Comparison of ENCODE assay signal across 8 mouse cellular contexts in the genomic region with DNA sequence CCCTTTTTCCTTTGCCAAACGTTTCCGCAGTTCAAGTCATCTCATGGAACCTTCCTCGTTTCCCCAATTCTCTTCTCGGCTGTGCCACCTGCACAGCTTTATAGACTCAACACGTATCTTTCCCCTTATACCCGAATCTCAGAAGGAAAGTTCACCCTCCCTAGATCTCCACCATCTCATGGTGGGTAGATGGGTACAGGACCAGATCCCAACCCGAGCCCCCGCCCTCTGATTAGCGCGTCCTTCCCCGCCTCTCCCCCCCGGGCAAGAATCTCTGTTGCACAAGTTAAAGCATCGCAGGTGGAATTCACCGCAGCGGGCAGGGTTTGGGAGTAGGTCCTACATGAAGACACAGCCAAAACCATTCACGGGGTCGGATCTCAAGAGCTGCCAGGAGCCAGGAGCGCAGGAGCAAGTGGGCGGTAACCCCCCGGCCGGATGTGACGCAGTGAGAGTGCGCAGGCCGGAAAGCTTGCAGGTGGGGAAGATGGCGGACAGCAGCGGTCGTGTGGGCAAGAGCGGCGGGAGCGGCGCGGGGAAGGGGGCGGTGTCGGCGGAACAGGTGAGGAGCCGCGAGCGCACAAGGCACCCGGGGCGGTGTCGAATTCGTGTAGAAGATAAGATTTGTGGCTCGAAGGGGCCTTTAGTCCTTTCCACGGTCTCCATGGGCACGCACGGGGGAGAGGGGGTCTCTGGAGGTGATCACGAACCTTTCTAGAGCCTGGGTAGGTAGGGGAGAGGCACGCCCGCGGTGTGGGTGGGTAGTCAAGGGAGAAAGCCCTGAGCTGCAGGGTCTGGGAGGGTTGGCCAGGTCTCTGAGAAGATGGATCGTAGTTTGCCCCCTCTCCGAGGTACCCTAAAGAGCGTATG. TPM values are rescaled to one million over a fixed set of nuclear protein-coding genes. Genes with fewer than 3 reads are reported as not detected.
A peak's percentile ranks its signal among the peaks of the same experiment; 100 is the strongest.
DNase-seq lines count a peak whose midpoint lies in the region; ATAC-seq and TF ChIP-seq lines count a peak whose summit lies in the region.

A gene (minus strand): TSS at position 422 of the 870 bp plus-strand sequence.
A gene (plus strand): TSS at position 446 of the 870 bp plus-strand sequence.

- peak; percentile 81 for TF ChIP-seq POLR2A in small intestine, adult 2 months (IDR thresholded peaks at IDR 0.05; ENCODE audit: low read depth, low read length)

- peak within 1 kb of the TSS; percentile 73 for H3K4me3 ChIP-seq in embryonic facial prominence, embryonic 12.5 days
- H3K4me3 ChIP-seq in limb, embryonic 11.5 days (ENCODE audit: low read depth, low read length), result peak within 1 kb of the TSS; percentile 88
- H3K4me3 ChIP-seq in midbrain, embryonic 13.5 days (replicated peaks), result peak within 1 kb of the TSS; percentile 88
- H3K4me3 ChIP-seq in small intestine, adult 2 months (ENCODE audit: low read depth, low read length), result peak within 1 kb of the TSS; percentile 78

- DNase-seq in 3T3-L1 (ENCODE audit: low read depth, low spot score), result peak; percentile 91
- peak; percentile 96 to 97 for DNase-seq in adrenal gland, postnatal 36 days
- peak; percentile 99 for DNase-seq in heart, adult 11 months
- DNase-seq in kidney, adult 18-20 months, result peak; percentile 91
- DNase-seq in limb, embryonic 11.5 days (ENCODE audit: low spot score), result peak; percentile 96

- peaks cover 31% of the 10 kb centered on the region for H3K36me3 ChIP-seq in embryonic facial prominence, embryonic 12.5 days
- H3K36me3 ChIP-seq in limb, embryonic 11.5 days (ENCODE audit: control insufficient read depth, insufficient read depth, low read length), result peaks cover 11% of the 10 kb centered on the region
- peaks cover 34% of the 10 kb centered on the region for H3K36me3 ChIP-seq in midbrain, embryonic 13.5 days
- H3K36me3 ChIP-seq in small intestine, adult 2 months (ENCODE audit: control insufficient read depth, insufficient read depth, low read length), result peaks cover 22% of the 10 kb centered on the region

- H3K4me1 ChIP-seq in embryonic facial prominence, embryonic 12.5 days, result peaks cover 18% of the 10 kb centered on the region
- H3K4me1 ChIP-seq in limb, embryonic 11.5 days (ENCODE audit: control insufficient read depth, insufficient read depth, low read length), result peaks cover 3% of the 10 kb centered on the region; the same call in 1 of the 2 replicates
- H3K4me1 ChIP-seq in midbrain, embryonic 13.5 days (replicated peaks), result peaks cover 36% of the 10 kb centered on the region
- peaks cover 11% of the 10 kb centered on the region for H3K4me1 ChIP-seq in small intestine, adult 2 months (ENCODE audit: control insufficient read depth, insufficient read depth, insufficient read length, low read length)

- H3K27me3 ChIP-seq in embryonic facial prominence, embryonic 12.5 days, result no peaks in the 10 kb centered on the region
- no peaks in the 10 kb centered on the region for H3K27me3 ChIP-seq in limb, embryonic 11.5 days (ENCODE audit: control insufficient read depth, insufficient read depth, low read length)
- no peaks in the 10 kb centered on the region for H3K27me3 ChIP-seq in midbrain, embryonic 13.5 days
- no peaks in the 10 kb centered on the region for H3K27me3 ChIP-seq in small intestine, adult 2 months (ENCODE audit: control insufficient read depth, insufficient read depth, low read length)

- 1% methylated on average over 53 of the region's 53 CpGs for WGBS in embryonic facial prominence, embryonic 12.5 days
- 2% methylated on average over 53 of the region's 53 CpGs for WGBS in limb, embryonic 11.5 days
- under 1% methylated on average over 53 of the region's 53 CpGs for WGBS in midbrain, embryonic 13.5 days
- WGBS in small intestine, adult 2 months, result under 1% methylated on average over 50 of the region's 53 CpGs

- TF ChIP-seq CTCF in small intestine, adult 2 months (IDR thresholded peaks at IDR 0.05; ENCODE audit: extremely low read depth, insufficient read length, insufficient replicate concordance, low read depth, low read length), result no peak

- peaks cover 7% of the 10 kb centered on the region; the same call in 1 of the 2 replicates for H3K9me3 ChIP-seq in embryonic facial prominence, embryonic 12.5 days
- H3K9me3 ChIP-seq in limb, embryonic 11.5 days (ENCODE audit: control insufficient read depth, low read length), result no peaks in the 10 kb centered on the region
- no peaks in the 10 kb centered on the region for H3K9me3 ChIP-seq in midbrain, embryonic 13.5 days

- H3K27ac ChIP-seq in embryonic facial prominence, embryonic 12.5 days, result peak within 1 kb of the TSS; percentile 72
- peak within 1 kb of the TSS; percentile 8; the same call in 1 of the 2 replicates for H3K27ac ChIP-seq in limb, embryonic 11.5 days (replicated peaks; ENCODE audit: low read depth, low read length)
- H3K27ac ChIP-seq in midbrain, embryonic 13.5 days, result peak within 1 kb of the TSS; percentile 67
- H3K27ac ChIP-seq in small intestine, adult 2 months (ENCODE audit: insufficient read depth, low read depth, low read length), result peak within 1 kb of the TSS; percentile 15; the same call in 1 of the 2 replicates

- peak within 1 kb of the TSS; percentile 76 for H3K9ac ChIP-seq in embryonic facial prominence, embryonic 12.5 days
- peak within 1 kb of the TSS; percentile 86 for H3K9ac ChIP-seq in limb, embryonic 11.5 days (ENCODE audit: low read length)
- H3K9ac ChIP-seq in midbrain, embryonic 13.5 days (replicated peaks), result peak within 1 kb of the TSS; percentile 85

- ATAC-seq in embryonic facial prominence, embryonic 12.5 days (ENCODE audit: insufficient number of reproducible peaks, insufficient read depth, low FRiP score, low TSS enrichment), result peak; percentile 90
- ATAC-seq in limb, embryonic 11.5 days (ENCODE audit: insufficient number of reproducible peaks, low FRiP score, low TSS enrichment, low read depth), result peak; percentile 92
- peak; percentile 96 for ATAC-seq in midbrain, embryonic 13.5 days

- peak within 1 kb of the TSS; percentile 89 for H3K4me2 ChIP-seq in embryonic facial prominence, embryonic 12.5 days (replicated peaks)
- peak within 1 kb of the TSS; percentile 73 for H3K4me2 ChIP-seq in limb, embryonic 11.5 days (ENCODE audit: low read depth, severe bottlenecking)
- H3K4me2 ChIP-seq in midbrain, embryonic 13.5 days (replicated peaks), result peak within 1 kb of the TSS; percentile 84

RNA-seq across cellular contexts. Expression of the first gene that starts in this region (rescaled TPM):
- total RNA-seq in adrenal gland, postnatal 36 days (2021), result 10 to 100 TPM; 79.5 to 79.9 TPM
- 43.6 and 44.8 TPM in 2 replicates for polyA plus RNA-seq in embryonic facial prominence, embryonic 12.5 days (2016; fragmentation: Nextera tagmentation; extraction: Ambion mirVana)
- polyA plus RNA-seq in limb, embryonic 11.5 days (2014; fragmentation: Nextera tagmentation; extraction: Ambion mirVana), result 29.2 and 31.9 TPM in 2 replicates
- 57.5 and 61.3 TPM in 2 replicates for polyA plus RNA-seq in midbrain, embryonic 13.5 days (2015; fragmentation: Nextera tagmentation; extraction: Ambion mirVana)
- polyA plus RNA-seq in small intestine, adult 2 months (2012; rRNA removed), result 36.8 and 50.7 TPM in 2 replicates

RNA-seq across cellular contexts. Expression of the second gene that starts in this region (rescaled TPM):
- 100 to 1,000 TPM; 133 to 155 TPM for total RNA-seq in adrenal gland, postnatal 36 days (2021)
- 118 and 127 TPM in 2 replicates for polyA plus RNA-seq in embryonic facial prominence, embryonic 12.5 days (2016; fragmentation: Nextera tagmentation; extraction: Ambion mirVana)
- 61.8 and 68.3 TPM in 2 replicates for polyA plus RNA-seq in limb, embryonic 11.5 days (2014; fragmentation: Nextera tagmentation; extraction: Ambion mirVana)
- 166 and 177 TPM in 2 replicates for polyA plus RNA-seq in midbrain, embryonic 13.5 days (2015; fragmentation: Nextera tagmentation; extraction: Ambion mirVana)
- 5.0 and 7.5 TPM in 2 replicates for polyA plus RNA-seq in small intestine, adult 2 months (2012; rRNA removed)

Comparison
In these comparisons a context has a peak if more than half of its experiments do, and no peak if none do; other contexts are left out.
1. Peak in every context shown above with its lines: DNase-seq, ATAC-seq, H3K4me3 ChIP-seq and H3K27ac ChIP-seq.
2. H3K27ac ChIP-seq: peak in every context shown above with its lines; median percentile 72 in embryonic facial prominence, embryonic 12.5 days; 67 in midbrain, embryonic 13.5 days; 15 in small intestine, adult 2 months; 8 in limb, embryonic 11.5 days.